9 mouse cellular contexts compared by ENCODE assay signal in genomic region chr9:63568808-63569207, GRCm38 (mm10). TPM values are rescaled to one million over a fixed set of nuclear protein-coding genes. Genes with fewer than 3 reads are reported as not detected.
DNase-seq lines count a peak whose midpoint lies in the region; ATAC-seq lines count a peak whose summit lies in the region.
"Had no signal": no experiment of that assay in that cellular context is flagged by ENCODE, and none has a peak within 500 bp of the region (broad histone marks: within the 10 kb centered on the region; RNA-seq: fewer than 3 reads in every experiment).

No protein-coding gene starts in this region.

- H3K4me2 ChIP-seq in lung, embryonic 16.5 days (ENCODE audit: low read depth, low read length), result peak overlapping the region; percentile 18; the same call in 1 of the 2 replicates
- peak overlapping the region; percentile 30; the same call in 1 of the 2 replicates for H3K4me2 ChIP-seq in embryonic facial prominence, embryonic 15.5 days (replicated peaks)

- peak; percentile 21 for DNase-seq in adrenal gland, postnatal 10 days
- DNase-seq in adrenal gland, postnatal 4 days (ENCODE audit: low spot score in 2 of 2), result no peak
- DNase-seq in lung, postnatal 36 days, result no peak
- DNase-seq in kidney, postnatal 4 days, result peak; percentile 58 to 71
- no peak for DNase-seq in urinary bladder, adult 2 months (ENCODE audit: low spot score)
- DNase-seq: right cerebral cortex, postnatal 25 days had no signal

- peaks cover 9% of the 10 kb centered on the region for H3K4me1 ChIP-seq in lung, embryonic 16.5 days (replicated peaks; ENCODE audit: control insufficient read depth, insufficient read depth, low read length)
- H3K4me1 ChIP-seq in embryonic facial prominence, embryonic 15.5 days, result peaks cover 17% of the 10 kb centered on the region

- H3K36me3 ChIP-seq in lung, embryonic 16.5 days (ENCODE audit: control insufficient read depth, insufficient read depth, low read length), result no peaks in the 10 kb centered on the region
- no peaks in the 10 kb centered on the region for H3K36me3 ChIP-seq in embryonic facial prominence, embryonic 15.5 days

- H3K9ac ChIP-seq in lung, embryonic 16.5 days (ENCODE audit: low read length), result no peak overlapping the region
- no peak overlapping the region for H3K9ac ChIP-seq in embryonic facial prominence, embryonic 15.5 days

- H3K9me3 ChIP-seq in lung, embryonic 16.5 days (ENCODE audit: control insufficient read depth, low read length), result no peaks in the 10 kb centered on the region
- no peaks in the 10 kb centered on the region for H3K9me3 ChIP-seq in embryonic facial prominence, embryonic 15.5 days (replicated peaks)

- no peak overlapping the region; the same call in 1 of the 2 replicates for H3K27ac ChIP-seq in lung, embryonic 16.5 days (ENCODE audit: low read length)
- H3K27ac ChIP-seq in embryonic facial prominence, embryonic 15.5 days (replicated peaks), result no peak overlapping the region

- H3K27me3 ChIP-seq in lung, embryonic 16.5 days (ENCODE audit: control insufficient read depth, insufficient read depth, low read depth, low read length), result no peaks in the 10 kb centered on the region
- peaks cover 8% of the 10 kb centered on the region for H3K27me3 ChIP-seq in embryonic facial prominence, embryonic 15.5 days

- no peak overlapping the region for H3K4me3 ChIP-seq in lung, embryonic 16.5 days (ENCODE audit: low read length)
- H3K4me3 ChIP-seq in embryonic facial prominence, embryonic 15.5 days (replicated peaks), result no peak overlapping the region

- peak; percentile 77 for ATAC-seq in lung, embryonic 16.5 days (ENCODE audit: low read depth)
- ATAC-seq in embryonic facial prominence, embryonic 15.5 days (ENCODE audit: insufficient number of reproducible peaks, low FRiP score, low TSS enrichment, low read depth), result no peak
- ATAC-seq in inflammation-experienced regulatory T-cells, adult 6 months, result no peak

- whole genome bisulfite sequencing in lung, embryonic 16.5 days, result 23% methylated on average over 8 of the region's 8 CpGs
- 8% methylated on average over 8 of the region's 8 CpGs for WGBS in embryonic facial prominence, embryonic 15.5 days

RNA-seq across cellular contexts. Expression of gene Iqch, which starts 33.5 kb away (rescaled TPM):
- total RNA-seq in adrenal gland, postnatal 10 days (2021), result under 1 TPM; 0.18 TPM
- under 1 TPM in 1 of 2 experiments, not detected in 1; 0.20 TPM for total RNA-seq in adrenal gland, postnatal 4 days (2021)
- polyA plus RNA-seq in lung, embryonic 16.5 days (2015; fragmentation: Nextera tagmentation; extraction: Ambion mirVana), result 0.21 and 0.53 TPM in 2 replicates
- polyA plus RNA-seq in embryonic facial prominence, embryonic 15.5 days (2015; fragmentation: Nextera tagmentation; extraction: Ambion mirVana), result 0.21 and 0.60 TPM in 2 replicates
- not detected for polyA plus RNA-seq in inflammation-experienced regulatory T-cells, adult 6 months (2017; shearing (Covaris generic))
- polyA plus RNA-seq in urinary bladder, adult 2 months (2012; rRNA removed), result 0.03 TPM in 1 of 2 replicates, not detected in the other

RNA-seq across cellular contexts. Expression of gene Aagab, which starts 33.7 kb away (rescaled TPM):
- 10 to 100 TPM; 22.0 to 24.3 TPM for total RNA-seq in adrenal gland, postnatal 10 days (2021)
- total RNA-seq in adrenal gland, postnatal 4 days (2021), result 10 to 100 TPM; 23.8 to 24.6 TPM
- polyA plus RNA-seq in lung, embryonic 16.5 days (2015; fragmentation: Nextera tagmentation; extraction: Ambion mirVana), result 30.1 and 31.1 TPM in 2 replicates
- polyA plus RNA-seq in embryonic facial prominence, embryonic 15.5 days (2015; fragmentation: Nextera tagmentation; extraction: Ambion mirVana), result 30.3 and 33.0 TPM in 2 replicates
- polyA plus RNA-seq in inflammation-experienced regulatory T-cells, adult 6 months (2017; shearing (Covaris generic)), result 10 to 100 TPM; 31.0 to 49.0 (median 47.8) TPM
- polyA plus RNA-seq in urinary bladder, adult 2 months (2012; rRNA removed), result 16.7 and 19.3 TPM in 2 replicates

Comparison
In these comparisons a context has a peak if more than half of its experiments do, and no peak if none do; other contexts are left out.
1. DNase-seq: peak in adrenal gland, postnatal 10 days (single experiment) and kidney, postnatal 4 days (2 of 2); none in adrenal gland, postnatal 4 days (0 of 2), lung, postnatal 36 days (single experiment) and urinary bladder, adult 2 months (single experiment).